ENCODE assay signal across 8 mouse cellular contexts in the genomic region with DNA sequence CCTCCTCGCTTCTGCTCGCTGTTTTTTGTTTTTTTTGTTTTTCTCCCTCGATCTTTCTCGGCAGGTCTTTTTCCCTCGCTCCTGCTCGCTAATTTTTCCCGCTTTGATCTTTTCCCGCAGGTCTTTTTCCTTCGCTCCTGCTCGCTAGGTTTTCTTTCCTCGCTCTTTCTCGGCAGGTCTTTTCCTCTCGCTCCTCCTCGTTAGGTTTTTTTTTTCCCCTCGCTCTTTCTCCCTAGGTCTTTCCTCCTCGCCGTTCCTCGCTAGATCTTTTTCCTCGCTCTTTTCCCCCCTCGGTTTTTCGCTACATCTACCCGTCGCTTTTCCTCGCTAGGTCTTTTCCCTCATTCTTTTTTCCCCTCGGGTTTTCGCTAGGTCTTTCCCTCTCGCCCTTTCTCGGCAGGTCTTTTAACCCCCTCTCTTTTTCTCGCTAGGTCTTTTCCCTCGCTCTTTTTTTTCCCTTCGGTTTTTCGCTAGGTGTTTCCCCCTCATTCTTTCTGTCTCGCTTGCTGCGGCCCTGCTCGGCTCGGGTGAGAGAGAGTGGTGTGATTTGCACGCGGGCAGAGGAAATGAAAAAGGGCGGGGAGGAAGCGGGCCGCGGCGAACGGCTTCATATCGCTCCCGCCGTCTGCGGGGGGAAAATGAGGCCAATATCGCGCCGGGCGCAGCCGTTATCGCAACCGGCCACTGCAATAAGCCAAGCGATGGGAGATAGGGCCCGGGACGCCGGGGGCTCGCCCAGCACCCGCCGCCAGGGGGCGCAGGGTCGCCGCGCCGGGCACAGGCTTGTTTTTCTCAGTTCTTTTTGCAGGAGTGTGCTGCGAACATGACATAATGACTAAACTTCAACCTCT. TPM values are rescaled to one million over a fixed set of nuclear protein-coding genes. Genes with fewer than 3 reads are reported as not detected.
DNase-seq lines count a peak whose midpoint lies in the region; ATAC-seq and TF ChIP-seq lines count a peak whose summit lies in the region.

No protein-coding gene starts in this region.

- TF ChIP-seq EP300 in liver, embryonic 14.5 days (IDR thresholded peaks at IDR 0.05; ENCODE audit: low read depth) = peak; percentile 88

- peaks cover 38% of the 10 kb centered on the region for H3K27me3 ChIP-seq in embryonic facial prominence, embryonic 10.5 days (replicated peaks; ENCODE audit: low read depth, poor library complexity, severe bottlenecking)
- no peaks in the 10 kb centered on the region for H3K27me3 ChIP-seq in kidney, adult 2 months (replicated peaks; ENCODE audit: control insufficient read depth, insufficient read depth, low read length)
- peaks cover 35% of the 10 kb centered on the region for H3K27me3 ChIP-seq in liver, embryonic 14.5 days (ENCODE audit: control insufficient read depth, insufficient read depth, low read length)
- peaks cover 24% of the 10 kb centered on the region for H3K27me3 ChIP-seq in stomach, embryonic 16.5 days (ENCODE audit: control insufficient read depth, insufficient read depth, low read length)

- peak overlapping the region; percentile 51 for H3K4me2 ChIP-seq in liver, embryonic 14.5 days (ENCODE audit: low read depth)
- H3K4me2 ChIP-seq in stomach, embryonic 16.5 days (ENCODE audit: low read depth, low read length) = peak overlapping the region; percentile 81

- H3K9me3 ChIP-seq in embryonic facial prominence, embryonic 10.5 days = 0 out of 2 replicates have a peak, but pooled peaks cover 2% of the 10 kb centered on the region
- H3K9me3 ChIP-seq in liver, embryonic 14.5 days (ENCODE audit: control insufficient read depth, low read length) = no peaks in the 10 kb centered on the region
- H3K9me3 ChIP-seq in stomach, embryonic 16.5 days (replicated peaks; ENCODE audit: control insufficient read depth, low read length) = no peaks in the 10 kb centered on the region

- H3K9ac ChIP-seq in liver, embryonic 14.5 days (replicated peaks) = no peak overlapping the region; the same call in 1 of the 2 replicates
- peak overlapping the region; percentile 64 for H3K9ac ChIP-seq in stomach, embryonic 16.5 days (ENCODE audit: low read length)

- TF ChIP-seq POLR2A in kidney, adult 2 months (IDR thresholded peaks at IDR 0.05; ENCODE audit: low read depth, low read length) = no peak

- peaks cover 21% of the 10 kb centered on the region for H3K4me1 ChIP-seq in embryonic facial prominence, embryonic 10.5 days
- no peaks in the 10 kb centered on the region for H3K4me1 ChIP-seq in kidney, adult 2 months (ENCODE audit: control insufficient read depth, insufficient read depth, low read length)
- peaks cover 7 to 25% of the 10 kb centered on the region in 2 experiments for H3K4me1 ChIP-seq in liver, embryonic 14.5 days (replicated peaks; ENCODE audit: control insufficient read depth in 2 of 2, insufficient read depth in 2 of 2, low read length in 1 of 2)
- H3K4me1 ChIP-seq in stomach, embryonic 16.5 days (ENCODE audit: control insufficient read depth, insufficient read depth, low read length) = peaks cover 7% of the 10 kb centered on the region; the same call in 1 of the 2 replicates

- H3K27ac ChIP-seq in embryonic facial prominence, embryonic 10.5 days (replicated peaks) = peak overlapping the region; percentile 61; the same call in 1 of the 2 replicates
- no peak overlapping the region for H3K27ac ChIP-seq in kidney, adult 2 months (ENCODE audit: insufficient read depth, low read depth, low read length)
- H3K27ac ChIP-seq in liver, embryonic 14.5 days = no peak overlapping the region
- H3K27ac ChIP-seq in stomach, embryonic 16.5 days (ENCODE audit: low read length) = peak overlapping the region; percentile 3; the same call in 1 of the 2 replicates

- peaks cover 21% of the 10 kb centered on the region for H3K36me3 ChIP-seq in embryonic facial prominence, embryonic 10.5 days (replicated peaks)
- H3K36me3 ChIP-seq in kidney, adult 2 months (ENCODE audit: control insufficient read depth, insufficient read depth, low read length) = no peaks in the 10 kb centered on the region
- H3K36me3 ChIP-seq in liver, embryonic 14.5 days (replicated peaks; ENCODE audit: control insufficient read depth, insufficient read depth, low read depth) = no peaks in the 10 kb centered on the region
- no peaks in the 10 kb centered on the region for H3K36me3 ChIP-seq in stomach, embryonic 16.5 days (ENCODE audit: control insufficient read depth, insufficient read depth, low read length)

- peak; percentile 52 for TF ChIP-seq CTCF in kidney, adult 2 months (conservative IDR thresholded peaks at IDR 0.05; ENCODE audit: insufficient read depth, insufficient read length, low read depth, low read length)
- TF ChIP-seq CTCF in liver, embryonic 14.5 days (IDR thresholded peaks at IDR 0.05; ENCODE audit: low read depth) = peak; percentile 67

- peak; percentile 72 for ATAC-seq in liver, embryonic 14.5 days (ENCODE audit: insufficient read depth)
- no peak for ATAC-seq in stomach, embryonic 16.5 days (ENCODE audit: insufficient read depth, low FRiP score)

- peak; percentile 26 for DNase-seq in right cerebral cortex, adult 18-20 months
- no peak for DNase-seq in right cerebral cortex, postnatal 36 days (ENCODE audit: low spot score in 2 of 2)
- DNase-seq in embryonic facial prominence, embryonic 10.5 days (ENCODE audit: low spot score) = peak; percentile 90
- DNase-seq in heart, adult 8-10 months (ENCODE audit: low spot score) = peak; percentile 44
- peak; percentile 66 for DNase-seq in kidney, adult 2 months
- peak; percentile 64 to 71 (median 65) for DNase-seq in liver, embryonic 14.5 days (ENCODE audit: low read depth in 3 of 3, low spot score in 3 of 3)
- peak; percentile 61 to 72 for DNase-seq in natural killer cell, adult 2 months (ENCODE audit: low spot score in 2 of 2)

- WGBS in embryonic facial prominence, embryonic 10.5 days = under 1% methylated on average over 68 of the region's 68 CpGs
- WGBS in kidney, adult 2 months = 28% methylated on average over 68 of the region's 68 CpGs
- WGBS in liver, embryonic 14.5 days (ENCODE audit: insufficient replicate concordance) = under 1% methylated on average over 68 of the region's 68 CpGs
- WGBS in stomach, embryonic 16.5 days = 2% methylated on average over 68 of the region's 68 CpGs

- peak overlapping the region; percentile 59 for H3K4me3 ChIP-seq in embryonic facial prominence, embryonic 10.5 days
- H3K4me3 ChIP-seq in kidney, adult 2 months (ENCODE audit: insufficient read depth, low read depth, low read length) = no peak overlapping the region
- H3K4me3 ChIP-seq in liver, embryonic 14.5 days (ENCODE audit: insufficient read depth in 1 of 2, low read depth in 2 of 2, low read length in 2 of 2) = peak overlapping the region; percentile 18 to 43
- peak overlapping the region; percentile 44 for H3K4me3 ChIP-seq in stomach, embryonic 16.5 days (replicated peaks; ENCODE audit: low read length)

RNA-seq across cellular contexts. Expression of gene Ankrd60, which starts 8.2 kb away (rescaled TPM):
- polyA plus RNA-seq in embryonic facial prominence, embryonic 10.5 days (2016; fragmentation: Nextera tagmentation; extraction: Ambion mirVana) = not detected in 2 replicates
- not detected for total RNA-seq in heart, adult 8-10 months (2022)
- 0.09 and 0.22 TPM in 2 replicates for polyA plus RNA-seq in kidney, adult 2 months (2012; rRNA removed)
- not detected in 2 replicates for polyA plus RNA-seq in liver, embryonic 14.5 days (2012; rRNA removed)
- not detected in 2 replicates for polyA plus RNA-seq in liver, embryonic 14.5 days (2014; fragmentation: Nextera tagmentation; extraction: Ambion mirVana)
- polyA plus RNA-seq in stomach, embryonic 16.5 days (2015; fragmentation: Nextera tagmentation; extraction: Ambion mirVana) = not detected in 2 replicates

Comparison
In these comparisons a context has a peak if more than half of its experiments do, and no peak if none do; other contexts are left out.
1. DNase-seq: peak in right cerebral cortex, adult 18-20 months (single experiment), embryonic facial prominence, embryonic 10.5 days (single experiment), heart, adult 8-10 months (single experiment), kidney, adult 2 months (single experiment), liver, embryonic 14.5 days (3 of 3) and natural killer cell, adult 2 months (2 of 2); none in right cerebral cortex, postnatal 36 days (0 of 2).
2. H3K27ac ChIP-seq: peak in embryonic facial prominence, embryonic 10.5 days (single experiment) and stomach, embryonic 16.5 days (single experiment); none in kidney, adult 2 months (single experiment) and liver, embryonic 14.5 days (single experiment).